Mouse (Mus musculus) liver, embryonic 12.5 days (tissue): Measurements from ENCODE around the gene Hs6st1. TPM values are rescaled to one million over a fixed set of nuclear protein-coding genes. Genes with fewer than 3 reads are reported as not detected.
A peak's percentile ranks its signal among the peaks of the same experiment; 100 is the strongest.

ENCODE experiments used
- ATAC-seq: fragments of 200-750 bp; cut with Nextera tagmentation; 2 replicates; pipeline ENCODE4 v1.8.0; 2017; ENCODE audit warnings: moderate number of reproducible peaks, mild to moderate bottlenecking, moderate library complexity
- H3K27ac ChIP-seq: fragments of 300-500 bp; sonication (generic); 2 replicates; pipeline ENCODE4 v1.5.1; 2016; ENCODE audit warnings: mild to moderate bottlenecking
- H3K27me3 ChIP-seq: fragments of 300-500 bp; sonication (generic); replicated peaks from 2 replicates; pipeline ENCODE4 v1.6.1; 2016; ENCODE audit warnings: mild to moderate bottlenecking, moderate library complexity
- H3K36me3 ChIP-seq: fragments of 300-500 bp; sonication (generic); 2 replicates; pipeline ENCODE4 v1.6.1; 2016; ENCODE audit warnings: mild to moderate bottlenecking, moderate library complexity
- H3K4me1 ChIP-seq: fragments of 300-500 bp; sonication (generic); 2 replicates; pipeline ENCODE4 v1.6.1; 2016
- H3K4me2 ChIP-seq: fragments of 300-500 bp; sonication (generic); 2 replicates; pipeline ENCODE4 v1.6.1; 2016; ENCODE audit warnings: mild to moderate bottlenecking, moderate library complexity
- H3K4me3 ChIP-seq: fragments of 300-500 bp; sonication (generic); 2 replicates; pipeline ENCODE4 v1.5.1; 2016; ENCODE audit warnings: mild to moderate bottlenecking, moderate library complexity
- H3K9ac ChIP-seq: fragments of 300-500 bp; sonication (generic); 2 replicates; pipeline ENCODE4 v1.6.1; 2016; ENCODE audit warnings: mild to moderate bottlenecking, moderate library complexity
- H3K9me3 ChIP-seq: fragments of 300-500 bp; sonication (generic); replicated peaks from 2 replicates; pipeline ENCODE4 v1.6.1; 2016; ENCODE audit warnings: mild to moderate bottlenecking, moderate library complexity
- WGBS: fragments of 180-500 bp; shearing (Covaris S2); methylation state at CpG from one replicate; pipeline ENCODE4 v1.1.7; 2016; ENCODE audit not compliant: insufficient replicate concordance; 5-methylcytosine and 5-hydroxymethylcytosine counted together
- polyA plus RNA-seq: library from polyadenylated mRNA; unstranded; fragments of >200 nt; fragmentation: Nextera tagmentation; extraction: Ambion mirVana; gene quantifications from 2 replicates; pipeline ENCODE4 v1.2.1, GENCODE M21; 2016

Hs6st1 gene
- polyA plus RNA-seq, 1 experiment from 2014 or later = 21.9 TPM

DNA sequence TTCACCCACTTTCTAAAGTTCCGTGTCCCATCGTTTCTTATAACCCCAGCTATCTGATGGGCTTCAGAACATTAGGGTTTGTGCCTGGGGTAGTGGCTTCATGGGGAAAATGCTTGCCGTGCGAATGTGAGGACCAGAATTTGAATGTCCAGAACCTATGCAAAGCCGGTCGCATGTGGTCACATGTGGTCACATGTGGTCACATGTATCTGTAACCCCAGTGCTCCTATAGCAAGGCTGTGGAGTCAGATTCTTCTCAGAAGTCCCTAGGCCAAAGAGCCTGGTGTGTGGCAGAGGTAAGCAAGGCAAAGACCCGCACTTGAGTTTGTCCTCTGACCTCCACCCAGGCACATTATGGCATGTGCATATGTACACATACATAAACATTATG, 13.2 kb upstream of the Hs6st1 start:
- Histone ChIP-seq H3K9ac (no peak overlapping the region; the same call in 1 of the 2 replicates), H3K9me3 (no peaks in the 10 kb centered on the region), H3K27me3 (no peaks in the 10 kb centered on the region), H3K36me3 (no peaks in the 10 kb centered on the region), H3K4me3 (no peak overlapping the region), H3K4me2 (peak overlapping the region; percentile 32), H3K27ac (peak overlapping the region; percentile 60; the same call in 1 of the 2 replicates), H3K4me1 (peaks cover 20% of the 10 kb centered on the region)
- 70% methylated on average over 7 of the region's 7 CpGs for WGBS
- ATAC-seq = no peak

DNA sequence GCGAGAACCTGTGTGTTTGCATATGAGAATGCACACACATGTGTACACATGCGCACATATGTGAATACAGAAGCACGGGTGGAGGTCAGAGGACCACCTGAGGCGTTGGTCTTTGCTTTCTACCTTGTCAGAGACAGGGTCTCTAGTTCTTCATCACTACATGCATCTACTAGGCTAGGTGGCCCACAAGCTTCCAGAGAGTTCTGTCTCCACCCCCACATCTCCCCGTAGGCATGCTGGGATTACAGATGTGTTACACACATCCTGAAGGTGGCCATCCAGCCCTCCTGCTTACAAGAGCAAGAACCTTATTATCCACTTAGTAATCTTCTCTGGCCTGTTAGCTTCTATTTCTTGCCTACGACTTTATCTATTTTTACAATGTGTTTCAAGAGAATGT, 8.8 kb upstream of the Hs6st1 start:
- no peaks in the 10 kb centered on the region for H3K36me3 ChIP-seq
- no peak overlapping the region for H3K27ac ChIP-seq
- peaks cover 49% of the 10 kb centered on the region for H3K4me1 ChIP-seq
- no peaks in the 10 kb centered on the region for H3K27me3 ChIP-seq
- no peak overlapping the region for H3K4me3 ChIP-seq
- H3K4me2 ChIP-seq = no peak overlapping the region
- no peaks in the 10 kb centered on the region for H3K9me3 ChIP-seq
- ATAC-seq = no peak
- H3K9ac ChIP-seq = no peak overlapping the region
- WGBS = 74% methylated on average over 6 of the region's 6 CpGs

DNA sequence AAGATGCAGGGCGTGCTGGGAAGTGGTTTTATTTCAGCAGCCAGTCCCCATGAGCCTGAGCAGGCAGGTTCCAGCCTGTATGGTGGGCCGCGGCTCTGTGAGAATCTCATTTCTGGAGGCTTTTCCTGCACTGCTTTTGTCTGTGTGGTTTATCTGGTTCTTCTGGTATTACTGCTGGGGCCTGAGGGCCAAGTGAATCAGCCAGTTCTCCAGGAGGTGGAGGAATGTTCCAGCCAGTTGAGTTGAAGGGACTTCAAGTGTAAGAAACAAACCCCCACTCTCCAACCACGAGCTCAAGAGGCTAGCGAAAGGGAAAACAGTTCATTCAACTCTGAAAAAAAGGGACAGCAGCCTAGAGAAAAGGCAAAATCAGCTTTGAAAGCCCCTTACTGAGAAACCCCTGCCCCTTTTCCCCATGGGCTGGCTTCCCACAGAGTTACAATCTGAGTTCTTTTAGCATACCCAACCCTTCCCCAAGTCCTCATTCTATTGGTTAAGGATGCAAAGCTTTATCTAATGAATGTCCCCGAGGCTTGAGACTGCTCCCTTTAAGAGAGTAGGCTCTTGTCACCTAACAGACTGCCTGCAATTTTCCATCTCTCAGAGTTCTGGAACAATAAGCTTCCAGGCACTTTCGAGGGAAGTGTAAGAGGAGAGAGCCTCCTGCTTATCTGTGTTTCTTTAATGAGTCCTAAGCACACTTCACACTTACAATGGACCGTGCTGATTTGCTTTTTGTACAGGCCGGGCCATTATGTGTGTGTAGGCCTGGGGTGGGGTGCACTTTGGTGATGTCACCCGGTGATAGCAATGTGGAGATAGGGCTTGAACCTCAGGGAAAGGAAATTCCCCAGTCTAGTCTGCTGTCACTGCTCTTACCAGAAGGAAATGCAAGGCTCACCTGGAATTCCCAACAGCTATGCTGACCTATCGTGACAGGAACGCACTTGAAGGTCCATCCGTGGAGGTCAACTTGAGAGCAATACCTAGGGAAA, 7.9 kb upstream of the Hs6st1 start:
- Histone ChIP-seq H3K9ac (no peak overlapping the region), H3K27ac (no peak overlapping the region), H3K27me3 (no peaks in the 10 kb centered on the region), H3K36me3 (no peaks in the 10 kb centered on the region), H3K4me2 (no peak overlapping the region), H3K4me3 (no peak overlapping the region), H3K9me3 (no peaks in the 10 kb centered on the region), H3K4me1 (peaks cover 50% of the 10 kb centered on the region)
- WGBS = 55% methylated on average over 13 of the region's 13 CpGs
- ATAC-seq = no peak

DNA sequence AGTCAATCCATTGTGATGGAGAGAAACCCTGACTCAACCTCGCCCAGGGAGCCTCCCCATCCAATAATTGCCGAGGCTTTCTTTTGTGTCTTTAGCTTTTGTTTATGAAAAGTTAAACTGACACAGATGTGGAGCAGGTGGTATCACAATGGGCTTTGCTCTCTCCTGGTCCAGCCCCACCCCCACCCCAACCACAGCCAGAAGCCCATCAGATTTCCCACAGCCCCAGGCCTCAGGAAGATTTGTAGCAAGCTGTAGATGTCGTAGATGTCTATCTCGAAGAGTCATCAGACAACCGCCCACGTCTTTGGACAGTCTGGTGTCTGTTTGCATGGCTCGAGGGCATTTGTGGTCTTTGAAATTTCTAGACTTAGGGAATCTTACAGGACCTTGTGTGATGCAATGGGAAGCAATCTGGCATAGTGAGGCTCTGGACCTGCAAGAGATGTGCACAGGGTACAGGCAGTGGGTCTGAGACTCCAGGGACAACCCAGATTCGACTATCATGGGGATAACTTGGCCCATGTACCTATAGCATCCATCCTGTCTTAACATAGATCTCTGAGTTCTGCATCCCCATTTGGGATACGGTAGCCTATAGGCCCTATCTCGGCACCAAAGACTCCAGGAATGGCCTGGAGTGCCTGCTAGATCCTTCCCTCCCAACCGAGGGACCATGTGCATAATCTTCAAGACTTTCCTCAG, 6.8 kb upstream of the Hs6st1 start:
- Histone ChIP-seq H3K9ac (no peak overlapping the region), H3K9me3 (no peaks in the 10 kb centered on the region), H3K4me1 (peaks cover 61% of the 10 kb centered on the region), H3K27me3 (no peaks in the 10 kb centered on the region), H3K27ac (no peak overlapping the region), H3K4me3 (no peak overlapping the region), H3K36me3 (no peaks in the 10 kb centered on the region), H3K4me2 (no peak overlapping the region)
- 72% methylated on average over 11 of the region's 11 CpGs for WGBS
- no peak for ATAC-seq

DNA sequence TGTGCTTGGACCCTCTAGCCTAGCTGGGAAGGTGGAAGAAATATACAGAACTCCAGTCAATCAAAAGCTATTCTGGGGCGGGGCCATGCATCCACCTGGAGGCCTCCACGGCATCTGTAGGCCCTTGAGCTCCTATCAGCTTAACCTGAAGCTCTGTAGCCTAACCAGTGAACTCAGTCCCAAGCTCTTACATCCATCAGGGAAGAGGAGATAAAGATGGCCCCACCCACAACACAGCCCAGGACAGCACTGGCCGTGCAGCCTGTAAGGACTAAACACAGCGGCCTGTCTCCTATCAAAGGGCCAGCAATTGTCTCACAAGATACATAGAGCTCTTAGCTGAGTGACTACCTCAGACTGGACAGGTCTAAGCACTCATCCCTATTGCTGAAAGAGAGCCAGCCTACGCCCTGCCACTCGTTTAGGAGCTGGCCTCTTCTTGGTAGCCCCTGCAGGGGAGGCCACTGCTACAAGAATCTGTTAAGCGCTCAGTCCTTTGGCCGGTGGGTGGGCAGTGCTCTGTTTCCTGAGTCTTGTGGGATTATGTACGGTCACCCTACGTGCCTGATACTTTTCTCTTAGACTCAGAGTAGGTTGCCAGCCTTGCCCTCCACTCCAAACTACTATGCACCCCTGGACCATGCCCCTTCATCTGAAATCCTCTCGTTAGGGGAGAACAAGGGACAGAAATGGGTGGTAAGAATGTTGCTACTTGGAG, 6.0 kb upstream of the Hs6st1 start:
- peak; percentile 82 for ATAC-seq
- 60% methylated on average over 11 of the region's 11 CpGs for WGBS
- H3K9ac ChIP-seq = no peak overlapping the region
- H3K9me3 ChIP-seq = no peaks in the 10 kb centered on the region
- H3K4me3 ChIP-seq = no peak overlapping the region
- H3K4me2 ChIP-seq = 0 out of 2 replicates have a peak overlapping the region, but pooled peaks have one; percentile 5
- H3K27ac ChIP-seq = no peak overlapping the region
- no peaks in the 10 kb centered on the region for H3K27me3 ChIP-seq
- peaks cover 69% of the 10 kb centered on the region for H3K4me1 ChIP-seq
- no peaks in the 10 kb centered on the region for H3K36me3 ChIP-seq

DNA sequence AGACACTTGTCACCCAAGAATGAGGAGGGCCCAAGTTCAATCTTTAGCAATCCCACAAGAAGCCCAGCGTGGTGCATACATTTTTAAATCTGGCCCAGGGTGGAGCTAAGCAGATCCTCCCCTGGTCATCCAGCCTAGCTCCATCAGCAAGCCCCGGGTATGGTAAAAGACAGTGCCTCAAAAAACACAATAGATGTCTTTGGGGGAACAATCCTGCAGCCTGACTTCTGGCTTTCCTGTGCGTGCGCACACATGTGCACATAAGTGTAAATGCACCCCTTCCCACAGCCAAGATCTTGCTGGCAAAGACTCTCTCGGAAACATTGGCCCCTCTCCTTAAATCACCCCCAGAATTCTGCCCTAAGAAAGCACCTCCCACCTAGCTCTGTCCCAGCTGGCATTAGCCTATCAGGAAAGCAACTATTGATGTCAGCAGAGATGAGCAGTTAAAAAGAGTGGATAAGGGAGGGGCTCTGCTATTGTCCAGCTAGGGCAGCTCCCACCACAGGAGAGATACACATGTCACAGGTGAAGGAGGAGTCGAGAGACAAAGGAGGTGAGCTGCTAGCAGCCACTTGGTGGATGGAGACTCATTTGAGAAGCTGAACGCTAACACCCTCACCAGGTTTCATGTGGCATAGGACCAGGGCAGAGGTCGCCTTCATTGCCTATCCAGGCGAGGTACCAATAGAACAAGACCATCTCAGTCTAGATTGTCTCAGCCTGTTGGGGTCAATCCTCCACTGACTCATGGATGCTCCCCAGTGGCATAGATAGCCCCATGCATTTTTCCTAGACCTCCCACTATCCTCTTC, 5.2 kb upstream of the Hs6st1 start:
- no peaks in the 10 kb centered on the region for H3K27me3 ChIP-seq
- H3K4me2 ChIP-seq = no peak overlapping the region
- H3K4me3 ChIP-seq = no peak overlapping the region
- H3K4me1 ChIP-seq = peaks cover 77% of the 10 kb centered on the region
- no peak overlapping the region for H3K9ac ChIP-seq
- no peaks in the 10 kb centered on the region for H3K36me3 ChIP-seq
- 78% methylated on average over 9 of the region's 9 CpGs for WGBS
- H3K27ac ChIP-seq = no peak overlapping the region
- no peak for ATAC-seq
- H3K9me3 ChIP-seq = no peaks in the 10 kb centered on the region

DNA sequence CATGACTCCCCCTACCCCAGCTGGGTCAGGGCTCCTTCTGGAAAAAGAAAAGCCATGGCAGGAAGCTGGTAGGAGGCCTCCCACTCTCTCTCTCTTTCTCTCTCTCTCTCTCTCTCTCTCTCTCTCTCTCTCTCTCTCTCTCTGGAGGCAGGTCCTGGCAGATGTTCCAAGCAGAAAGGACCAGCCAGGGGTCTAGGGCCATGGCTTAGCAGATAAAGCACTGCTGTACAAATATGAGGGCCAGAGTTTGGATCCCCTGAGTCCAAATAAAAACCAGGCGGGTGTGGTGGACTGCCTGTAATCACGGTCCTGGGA, 4.6 kb upstream of the Hs6st1 start:
- ATAC-seq = no peak
- H3K4me2 ChIP-seq = no peak overlapping the region
- no peaks in the 10 kb centered on the region for H3K27me3 ChIP-seq
- H3K36me3 ChIP-seq = no peaks in the 10 kb centered on the region
- H3K4me1 ChIP-seq = peaks cover 77% of the 10 kb centered on the region
- 77% methylated on average over 2 of the region's 2 CpGs for WGBS
- H3K4me3 ChIP-seq = no peak overlapping the region
- no peak overlapping the region for H3K9ac ChIP-seq
- H3K27ac ChIP-seq = no peak overlapping the region
- H3K9me3 ChIP-seq = no peaks in the 10 kb centered on the region

DNA sequence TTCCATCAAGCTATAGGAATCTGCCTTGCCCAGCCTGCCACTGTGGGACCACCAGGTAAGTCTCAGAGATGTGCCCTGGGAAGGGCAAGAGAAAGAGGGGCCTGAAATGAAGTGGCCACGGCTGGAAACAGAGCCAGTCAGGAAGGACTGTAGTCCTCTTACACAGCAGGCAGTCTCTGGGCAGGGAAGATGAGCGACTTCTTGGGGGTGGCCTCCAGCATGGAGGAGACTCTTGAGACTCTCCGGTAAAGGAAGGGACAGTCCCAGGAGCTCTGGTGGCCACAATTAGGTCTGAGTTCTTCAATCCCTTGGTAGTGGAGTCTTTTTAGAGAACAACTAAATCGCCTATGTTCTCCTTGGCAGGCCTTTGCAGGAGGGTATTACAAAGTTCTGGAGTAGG, 4.0 kb upstream of the Hs6st1 start:
- peak overlapping the region; percentile 69; the same call in 1 of the 2 replicates for H3K9ac ChIP-seq
- no peaks in the 10 kb centered on the region for H3K9me3 ChIP-seq
- peak overlapping the region; percentile 34; the same call in 1 of the 2 replicates for H3K4me3 ChIP-seq
- 48% methylated on average over 4 of the region's 4 CpGs for WGBS
- no peak overlapping the region for H3K27ac ChIP-seq
- H3K4me1 ChIP-seq = peaks cover 79% of the 10 kb centered on the region
- ATAC-seq = no peak
- H3K27me3 ChIP-seq = no peaks in the 10 kb centered on the region
- no peaks in the 10 kb centered on the region for H3K36me3 ChIP-seq
- H3K4me2 ChIP-seq = peak overlapping the region; percentile 67

DNA sequence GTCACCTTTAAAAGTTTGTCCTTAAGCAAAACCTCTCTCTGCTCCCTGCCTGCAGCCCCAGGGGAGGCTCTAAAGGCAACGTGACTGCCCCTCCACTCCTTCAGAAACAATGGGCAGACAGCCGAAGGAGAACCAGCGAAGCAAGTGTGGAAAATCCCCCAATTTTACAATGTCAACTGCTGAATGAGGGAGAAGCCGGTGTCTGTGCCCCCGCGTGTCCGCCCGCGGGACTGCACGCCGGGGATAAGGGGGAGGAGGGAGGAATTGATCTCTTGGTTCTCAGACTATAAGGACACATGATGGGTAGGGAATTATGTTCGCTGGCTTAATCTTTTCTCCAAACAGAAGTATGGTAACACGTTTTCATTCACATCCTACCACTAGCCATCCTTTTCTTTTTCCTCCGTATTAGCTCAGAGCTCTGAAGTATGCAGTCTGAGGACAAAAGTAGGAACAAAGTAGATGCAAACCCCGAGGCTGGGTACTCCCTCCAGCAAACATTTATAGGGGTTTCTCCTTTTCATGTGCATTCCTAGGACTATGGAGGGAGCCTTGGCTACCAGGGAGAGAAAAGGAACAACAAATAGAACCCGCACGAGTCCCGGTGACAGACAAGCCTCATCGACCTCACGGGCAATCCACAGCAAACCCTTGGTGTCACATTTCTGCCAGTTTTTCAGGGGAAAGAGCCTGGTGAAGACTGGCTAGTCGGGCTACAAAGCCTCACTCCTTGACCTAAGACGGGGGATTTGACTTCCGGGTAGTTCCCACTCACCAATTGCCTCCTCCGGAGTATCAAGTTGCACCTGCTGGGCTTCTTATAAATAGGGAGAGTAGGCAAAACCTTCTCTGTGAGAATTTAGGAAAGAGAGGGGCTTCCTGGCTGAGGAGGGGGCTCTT, 3.1 kb upstream of the Hs6st1 start:
- H3K4me1 ChIP-seq = peaks cover 87% of the 10 kb centered on the region

DNA sequence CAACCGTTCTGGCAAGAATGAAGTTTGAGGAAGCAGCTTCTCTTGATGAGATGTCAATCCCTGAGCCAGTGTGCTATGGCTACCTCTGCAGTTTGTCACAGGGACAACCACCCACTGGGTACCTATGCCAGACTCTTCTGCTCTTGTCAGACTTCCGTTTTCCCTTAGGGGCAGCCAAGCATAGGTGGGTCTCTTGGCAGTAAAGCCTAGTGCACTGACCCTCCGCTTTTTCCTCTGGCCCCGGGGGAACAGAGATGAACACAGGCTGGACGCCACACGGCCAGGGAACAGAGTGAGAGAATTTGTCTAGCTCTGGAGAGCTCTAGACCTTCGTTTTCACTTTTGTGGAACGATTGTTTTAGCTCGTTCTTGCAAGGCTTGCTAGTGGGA, 2.4 kb upstream of the Hs6st1 start:
- H3K27ac ChIP-seq = no peak overlapping the region
- H3K4me3 ChIP-seq = no peak overlapping the region
- no peak for ATAC-seq
- H3K27me3 ChIP-seq = no peaks in the 10 kb centered on the region
- H3K4me2 ChIP-seq = peak overlapping the region; percentile 67
- peak overlapping the region; percentile 55 for H3K9ac ChIP-seq
- WGBS = 59% methylated on average over 9 of the region's 9 CpGs
- peaks cover 88% of the 10 kb centered on the region for H3K4me1 ChIP-seq
- no peaks in the 10 kb centered on the region for H3K9me3 ChIP-seq
- H3K36me3 ChIP-seq = peaks cover 8% of the 10 kb centered on the region; the same call in 1 of the 2 replicates

More for the DNA sequence above, 3.1 kb upstream of the Hs6st1 start:
- peak; percentile 41; the same call in 1 of the 2 replicates for ATAC-seq
- Histone ChIP-seq H3K36me3 (peaks cover 1% of the 10 kb centered on the region; the same call in 1 of the 2 replicates), H3K4me3 (peak overlapping the region; percentile 34), H3K9me3 (no peaks in the 10 kb centered on the region), H3K9ac (peak overlapping the region; percentile 69), H3K27me3 (no peaks in the 10 kb centered on the region), H3K27ac (peak overlapping the region; percentile 48; the same call in 1 of the 2 replicates), H3K4me2 (peak overlapping the region; percentile 67)
- WGBS = 2% methylated on average over 24 of the region's 24 CpGs
